Mouse (Mus musculus) lung, embryonic 15.5 days (tissue): ENCODE results near the gene Arhgap5. TPM values are rescaled to one million over a fixed set of nuclear protein-coding genes. Genes with fewer than 3 reads are reported as not detected.
"Not testable (repeated sequence)": the region's sequence is repeated elsewhere in the genome, so short reads cannot be mapped to it uniquely, and the experiment has no call there.

Experiments used
- ATAC-seq: fragments of 200-750 bp; cut with Nextera tagmentation; 2 replicates; pipeline ENCODE4 v1.8.0; 2017; ENCODE audit warnings: moderate number of reproducible peaks, borderline replicate concordance; ENCODE audit not compliant: low FRiP score, low TSS enrichment; ENCODE audit errors: extremely low read depth
- H3K27ac ChIP-seq: fragments of 300-500 bp; sonication (generic); 2 replicates; pipeline ENCODE4 v1.5.1; 2015; ENCODE audit warnings: moderate library complexity, mild to moderate bottlenecking, inconsistent platforms
- H3K27me3 ChIP-seq: fragments of 300-500 bp; sonication (generic); 2 replicates; pipeline ENCODE4 v1.6.1; 2015; ENCODE audit warnings: inconsistent platforms
- H3K36me3 ChIP-seq: fragments of 300-500 bp; sonication (generic); 2 replicates; pipeline ENCODE4 v1.6.1; 2015; ENCODE audit warnings: inconsistent platforms
- H3K4me1 ChIP-seq: fragments of 300-500 bp; sonication (generic); 2 replicates; pipeline ENCODE4 v1.6.1; 2015; ENCODE audit warnings: inconsistent platforms
- H3K4me2 ChIP-seq: fragments of 300-500 bp; sonication (generic); 2 replicates; pipeline ENCODE4 v1.6.1; 2015; ENCODE audit warnings: inconsistent platforms, mild to moderate bottlenecking, moderate library complexity
- H3K4me3 ChIP-seq: fragments of 300-500 bp; sonication (generic); 2 replicates; pipeline ENCODE4 v1.5.1; 2015; ENCODE audit warnings: mild to moderate bottlenecking, inconsistent platforms
- H3K9ac ChIP-seq: fragments of 300-500 bp; sonication (generic); 2 replicates; pipeline ENCODE4 v1.6.1; 2015; ENCODE audit warnings: inconsistent platforms
- H3K9me3 ChIP-seq: fragments of 300-500 bp; sonication (generic); 2 replicates; pipeline ENCODE4 v1.6.1; 2016; ENCODE audit warnings: inconsistent platforms
- WGBS: fragments of 180-500 bp; shearing (Covaris S2); methylation state at CpG from one replicate; pipeline ENCODE4 v1.1.7; 2015; 5-methylcytosine and 5-hydroxymethylcytosine counted together
- polyA plus RNA-seq: library from polyadenylated mRNA; unstranded; fragments of >200 nt; fragmentation: Nextera tagmentation; extraction: Ambion mirVana; gene quantifications from 2 replicates; pipeline ENCODE4 v1.2.1, GENCODE M21; 2015

Gene Arhgap5
- polyA plus RNA-seq, 1 experiment from 2014 or later = 46.8 TPM

- Histone ChIP-seq H3K9me3 (no peaks in the 10 kb centered on the region), H3K27me3 (no peaks in the 10 kb centered on the region), H3K4me1 (no peaks in the 10 kb centered on the region), H3K27ac (no peak overlapping the region), H3K9ac (no peak overlapping the region), H3K4me3 (no peak overlapping the region), H3K4me2 (no peak overlapping the region), H3K36me3 (no peaks in the 10 kb centered on the region)
- 90% methylated on average over 2 of the region's 2 CpGs for WGBS
- ATAC-seq = no peak
Observed at GRCm38 (mm10) chr12:52552085-52552484, 48.3 kb downstream of the Arhgap5 start.

GRCm38 (mm10) chr12:52555188-52555876 lies 51.6 kb downstream of the Arhgap5 start:
- Histone ChIP-seq H3K9ac (no peak overlapping the region), H3K27ac (no peak overlapping the region), H3K27me3 (no peaks in the 10 kb centered on the region), H3K4me3 (no peak overlapping the region), H3K4me1 (no peaks in the 10 kb centered on the region), H3K36me3 (peaks cover 5% of the 10 kb centered on the region), H3K4me2 (no peak overlapping the region), H3K9me3 (no peaks in the 10 kb centered on the region)
- WGBS = 59% methylated on average over 3 of the region's 3 CpGs
- ATAC-seq = no peak

- Histone ChIP-seq H3K4me1 (no peaks in the 10 kb centered on the region), H3K9me3 (no peaks in the 10 kb centered on the region), H3K4me3 (no peak overlapping the region), H3K27me3 (no peaks in the 10 kb centered on the region), H3K4me2 (no peak overlapping the region), H3K36me3 (peaks cover 12% of the 10 kb centered on the region), H3K9ac (no peak overlapping the region), H3K27ac (no peak overlapping the region)
- no peak for ATAC-seq
- 92% methylated on average over 5 of the region's 5 CpGs for WGBS
Observed at GRCm38 (mm10) chr12:52565654-52566053, 61.9 kb downstream of the Arhgap5 start.

GRCm38 (mm10) chr12:52573371-52573770 lies 69.6 kb downstream of the Arhgap5 start:
- Histone ChIP-seq H3K36me3 (peaks cover 11% of the 10 kb centered on the region), H3K4me1 (no peaks in the 10 kb centered on the region), H3K27ac (no peak overlapping the region), H3K4me3 (no peak overlapping the region), H3K27me3 (no peaks in the 10 kb centered on the region), H3K9ac (no peak overlapping the region), H3K4me2 (no peak overlapping the region), H3K9me3 (no peaks in the 10 kb centered on the region)
- no peak for ATAC-seq
- 94% methylated on average over 2 of the region's 2 CpGs for WGBS

- H3K4me1 ChIP-seq, ATAC-seq, H3K9ac ChIP-seq, H3K27ac ChIP-seq, H3K4me3 ChIP-seq, H3K27me3 ChIP-seq, H3K4me2 ChIP-seq, H3K9me3 ChIP-seq, H3K36me3 ChIP-seq: not testable (repeated sequence)
- 69% methylated on average over 2 of the region's 2 CpGs for WGBS
Observed at GRCm38 (mm10) chr12:52586466-52586865, 82.7 kb downstream of the Arhgap5 start.

GRCm38 (mm10) chr12:52587473-52588010 lies 83.8 kb downstream of the Arhgap5 start:
- Histone ChIP-seq H3K4me1 (no peaks in the 10 kb centered on the region), H3K27me3 (no peaks in the 10 kb centered on the region), H3K9me3 (no peaks in the 10 kb centered on the region), H3K4me3 (no peak overlapping the region), H3K27ac (no peak overlapping the region), H3K9ac (no peak overlapping the region), H3K36me3 (no peaks in the 10 kb centered on the region), H3K4me2 (no peak overlapping the region)
- WGBS = 65% methylated on average over 2 of the region's 2 CpGs
- no peak for ATAC-seq

GRCm38 (mm10) chr12:52595389-52596185 lies 91.8 kb downstream of the Arhgap5 start:
- H3K9me3 ChIP-seq = no peaks in the 10 kb centered on the region
- H3K27ac ChIP-seq = no peak overlapping the region
- H3K4me2 ChIP-seq = no peak overlapping the region
- no peak overlapping the region for H3K4me3 ChIP-seq
- ATAC-seq = no peak
- no peaks in the 10 kb centered on the region for H3K27me3 ChIP-seq
- WGBS = 84% methylated on average over 7 of the region's 7 CpGs
- no peak overlapping the region for H3K9ac ChIP-seq
- H3K4me1 ChIP-seq = no peaks in the 10 kb centered on the region
- no peaks in the 10 kb centered on the region for H3K36me3 ChIP-seq

GRCm38 (mm10) chr12:52602471-52602870 lies 98.7 kb downstream of the Arhgap5 start:
- H3K4me3 ChIP-seq = peak overlapping the region; percentile 85
- H3K4me1 ChIP-seq = peaks cover 6% of the 10 kb centered on the region
- no peaks in the 10 kb centered on the region for H3K27me3 ChIP-seq
- WGBS = 19% methylated on average over 2 of the region's 2 CpGs
- ATAC-seq = no peak
- H3K36me3 ChIP-seq = no peaks in the 10 kb centered on the region
- no peaks in the 10 kb centered on the region for H3K9me3 ChIP-seq
- H3K27ac ChIP-seq = no peak overlapping the region
- H3K4me2 ChIP-seq = peak overlapping the region; percentile 61
- H3K9ac ChIP-seq = no peak overlapping the region

- Histone ChIP-seq H3K9me3 (no peaks in the 10 kb centered on the region), H3K27ac (peak overlapping the region; percentile 93), H3K4me1 (peaks cover 6% of the 10 kb centered on the region), H3K9ac (peak overlapping the region; percentile 73), H3K27me3 (no peaks in the 10 kb centered on the region), H3K4me2 (peak overlapping the region; percentile 61), H3K4me3 (peak overlapping the region; percentile 85), H3K36me3 (no peaks in the 10 kb centered on the region)
- WGBS = under 1% methylated on average over 35 of the region's 35 CpGs
- ATAC-seq = peak; percentile 91
Observed at GRCm38 (mm10) chr12:52602883-52603694, 99.3 kb downstream of the Arhgap5 start.

- H3K9ac ChIP-seq = peak overlapping the region; percentile 73
- H3K36me3 ChIP-seq = no peaks in the 10 kb centered on the region
- H3K4me3 ChIP-seq = peak overlapping the region; percentile 85
- H3K4me1 ChIP-seq = peaks cover 6% of the 10 kb centered on the region
- H3K27me3 ChIP-seq = no peaks in the 10 kb centered on the region
- 0% methylated on average over 21 of the region's 21 CpGs for WGBS
- ATAC-seq = peak; percentile 86
- H3K4me2 ChIP-seq = peak overlapping the region; percentile 61
- no peaks in the 10 kb centered on the region for H3K9me3 ChIP-seq
- H3K27ac ChIP-seq = peak overlapping the region; percentile 93
Observed at GRCm38 (mm10) chr12:52603695-52604255, 100.0 kb downstream of the Arhgap5 start.

GRCm38 (mm10) chr12:52604256-52604991 lies 100.7 kb downstream of the Arhgap5 start:
- Histone ChIP-seq H3K27me3 (no peaks in the 10 kb centered on the region), H3K36me3 (no peaks in the 10 kb centered on the region), H3K9ac (peak overlapping the region; percentile 73), H3K4me2 (peak overlapping the region; percentile 61), H3K9me3 (no peaks in the 10 kb centered on the region), H3K4me1 (peaks cover 6% of the 10 kb centered on the region), H3K4me3 (peak overlapping the region; percentile 85), H3K27ac (peak overlapping the region; percentile 93)
- ATAC-seq = peak; percentile 89
- under 1% methylated on average over 33 of the region's 33 CpGs for WGBS
